8 mouse cellular contexts compared by ENCODE assay signal in the genomic region with DNA sequence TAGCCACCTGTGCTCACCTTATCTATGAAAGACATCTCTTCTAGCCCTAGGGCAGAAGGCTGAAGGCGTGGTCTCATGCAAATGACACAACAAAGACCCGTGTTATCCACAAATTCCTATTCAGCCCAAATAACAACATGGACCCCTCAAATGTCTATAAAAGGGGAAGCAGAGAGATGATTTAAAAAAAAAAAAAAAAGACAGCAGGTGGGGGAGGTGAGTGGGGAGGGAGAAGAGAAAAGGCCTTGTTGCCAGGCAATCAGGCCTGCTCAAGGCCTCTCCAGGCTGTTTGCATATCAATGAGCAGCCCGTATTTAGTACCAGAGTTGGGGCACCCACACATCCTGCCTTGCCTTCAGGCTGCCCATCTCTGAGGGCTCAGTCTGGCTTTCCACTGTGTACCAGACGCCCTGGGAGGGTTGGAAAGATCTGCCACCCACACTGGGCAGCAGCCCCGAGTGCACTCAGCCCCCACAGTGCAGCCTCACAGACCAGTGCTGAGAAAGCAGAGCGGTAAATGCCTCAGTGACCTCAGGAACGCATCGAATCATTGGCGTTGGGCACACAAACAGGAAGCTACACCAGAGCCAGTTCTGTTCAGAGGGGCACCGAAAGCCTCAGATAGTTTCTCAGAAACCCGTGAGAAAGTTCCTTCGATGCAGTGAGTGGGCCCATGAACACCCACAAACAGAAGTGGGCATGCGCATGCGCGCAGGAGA.
A peak's percentile ranks its signal among the peaks of the same experiment; 100 is the strongest.
DNase-seq lines count a peak whose midpoint lies in the region; ATAC-seq and TF ChIP-seq lines count a peak whose summit lies in the region.
"Had no signal": no experiment of that assay in that cellular context is flagged by ENCODE, and none has a peak within 500 bp of the region (broad histone marks: within the 10 kb centered on the region; RNA-seq: fewer than 3 reads in every experiment).

No protein-coding gene starts in this region.

- intact Hi-C loops in gastrocnemius, postnatal 36 days (cut with DNase I): no loop called here

- no peaks in the 10 kb centered on the region for H3K36me3 ChIP-seq in E14TG2a.4 (ENCODE audit: insufficient read depth, low read length)
- H3K36me3 ChIP-seq in hindbrain, embryonic 16.5 days (ENCODE audit: control insufficient read depth, insufficient read depth, low read length): peaks cover under 1% of the 10 kb centered on the region; the same call in 1 of the 2 replicates
- no peaks in the 10 kb centered on the region for H3K36me3 ChIP-seq in midbrain, embryonic 14.5 days (ENCODE audit: control insufficient read depth, insufficient read depth, low read length)

- H3K27ac ChIP-seq in hindbrain, embryonic 16.5 days (ENCODE audit: low read depth, low read length): peak overlapping the region; percentile 60; the same call in 1 of the 2 replicates
- peak overlapping the region; percentile 1; the same call in 1 of the 2 replicates for H3K27ac ChIP-seq in midbrain, embryonic 14.5 days (replicated peaks; ENCODE audit: low read depth, low read length)

- DNase-seq in midbrain, embryonic 14.5 days: peak; percentile 61
- no peak for DNase-seq in gastrocnemius, postnatal 4 days (ENCODE audit: low spot score in 2 of 2)
- no peak for DNase-seq in urinary bladder, postnatal 25 days (ENCODE audit: low spot score)
- DNase-seq in gastrocnemius, postnatal 36 days: no peak

- no peak overlapping the region for H3K9ac ChIP-seq in hindbrain, embryonic 16.5 days (ENCODE audit: low read depth, low read length)
- H3K9ac ChIP-seq in midbrain, embryonic 14.5 days (replicated peaks; ENCODE audit: low read length): no peak overlapping the region; the same call in 1 of the 2 replicates

- TF ChIP-seq CTCF in E14TG2a.4 (conservative IDR thresholded peaks at IDR 0.05; ENCODE audit: low read length): no peak

- H3K4me2 ChIP-seq in hindbrain, embryonic 16.5 days (ENCODE audit: low read length): no peak overlapping the region
- no peak overlapping the region for H3K4me2 ChIP-seq in midbrain, embryonic 14.5 days (ENCODE audit: low read length)

- H3K27me3 ChIP-seq in E14TG2a.4 (ENCODE audit: insufficient read depth, low read length): no peaks in the 10 kb centered on the region
- H3K27me3 ChIP-seq in hindbrain, embryonic 16.5 days (replicated peaks; ENCODE audit: control insufficient read depth, insufficient read depth, low read length): no peaks in the 10 kb centered on the region
- H3K27me3 ChIP-seq in midbrain, embryonic 14.5 days (ENCODE audit: control insufficient read depth, insufficient read depth, low read length): no peaks in the 10 kb centered on the region

- WGBS in hindbrain, embryonic 16.5 days: 39% methylated on average over 15 of the region's 15 CpGs
- WGBS in midbrain, embryonic 14.5 days: 32% methylated on average over 15 of the region's 15 CpGs

- peaks cover 79% of the 10 kb centered on the region for H3K4me1 ChIP-seq in E14TG2a.4 (replicated peaks; ENCODE audit: low read depth, low read length)
- peaks cover 9% of the 10 kb centered on the region for H3K4me1 ChIP-seq in hindbrain, embryonic 16.5 days (ENCODE audit: control insufficient read depth, insufficient read depth, low read depth, low read length)
- H3K4me1 ChIP-seq in midbrain, embryonic 14.5 days (ENCODE audit: control insufficient read depth, insufficient read depth, low read length): peaks cover 10% of the 10 kb centered on the region

- H3K9me3 ChIP-seq in E14TG2a.4 (ENCODE audit: low read length): no peaks in the 10 kb centered on the region
- H3K9me3 ChIP-seq in hindbrain, embryonic 16.5 days (ENCODE audit: control insufficient read depth, low read length): no peaks in the 10 kb centered on the region
- no peaks in the 10 kb centered on the region for H3K9me3 ChIP-seq in midbrain, embryonic 14.5 days (ENCODE audit: control insufficient read depth, low read length)

- H3K4me3 ChIP-seq in E14TG2a.4 (replicated peaks; ENCODE audit: low read length): peak overlapping the region; percentile 32; the same call in 1 of the 2 replicates
- no peak overlapping the region for H3K4me3 ChIP-seq in hindbrain, embryonic 16.5 days (ENCODE audit: low read length)
- no peak overlapping the region for H3K4me3 ChIP-seq in midbrain, embryonic 14.5 days (replicated peaks; ENCODE audit: low read depth, low read length)
- H3K4me3 ChIP-seq: myocyte had no signal

- ATAC-seq in activated CD4-positive, CD25-positive, alpha-beta regulatory T cell, adult 4 months: peak; percentile 84
- peak; percentile 85 for ATAC-seq in hindbrain, embryonic 16.5 days
- ATAC-seq in midbrain, embryonic 14.5 days (ENCODE audit: low FRiP score, low TSS enrichment): peak; percentile 77
